Mouse (Mus musculus): ENCODE data around the gene Gzf1. TPM values are rescaled to one million over a fixed set of nuclear protein-coding genes. Genes with fewer than 3 reads are reported as not detected.

The Gzf1 gene
- polyA plus RNA-seq, 1 experiment from 2014 or later, result 14.9 TPM

DNA sequence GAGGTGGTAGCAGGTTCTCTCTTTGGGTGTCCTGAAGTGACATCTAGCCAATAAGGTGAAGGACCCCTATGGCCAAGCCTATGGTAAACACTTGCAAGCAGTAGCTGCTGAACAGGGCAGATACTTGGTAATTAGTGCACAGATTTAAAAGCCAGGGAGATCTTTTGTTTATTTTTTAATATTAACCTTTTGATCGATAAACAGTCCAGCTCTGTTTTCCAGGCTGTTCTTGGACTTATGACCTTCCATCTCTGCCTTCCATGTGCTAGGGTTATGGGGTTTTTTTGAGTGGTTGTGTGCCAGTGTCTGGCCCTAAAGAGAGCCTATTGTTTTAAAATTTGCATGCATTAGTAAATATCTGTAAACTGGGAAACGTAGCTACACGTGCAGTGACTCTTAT lies 9.5 kb downstream of the Gzf1 start:
- Histone ChIP-seq H3K4me1 (replicated peaks; ENCODE audit: control insufficient read depth, insufficient read depth, low read length) (no peaks in the 10 kb centered on the region), H3K27ac (ENCODE audit: low read depth, low read length) (no peak overlapping the region), H3K9me3 (ENCODE audit: control insufficient read depth) (no peaks in the 10 kb centered on the region), H3K4me2 (replicated peaks; ENCODE audit: low read depth) (no peak overlapping the region), H3K27me3 (replicated peaks; ENCODE audit: control insufficient read depth, insufficient read depth, low read length) (no peaks in the 10 kb centered on the region), H3K36me3 (ENCODE audit: control insufficient read depth, insufficient read depth) (peaks cover 39% of the 10 kb centered on the region), H3K9ac (ENCODE audit: low read depth, low read length) (no peak overlapping the region), H3K4me3 (ENCODE audit: low read depth, low read length) (no peak overlapping the region)
- no peak for ATAC-seq
- TF ChIP-seq CTCF (IDR thresholded peaks at IDR 0.05; ENCODE audit: low read depth), result no peak
- 88% methylated on average over 3 of the region's 3 CpGs for WGBS

GRCm38 (mm10) chr2:148690781-148691180 lies 10.0 kb downstream of the Gzf1 start:
- WGBS, result 95% methylated on average over 5 of the region's 5 CpGs
- TF ChIP-seq CTCF (IDR thresholded peaks at IDR 0.05; ENCODE audit: low read depth), result no peak
- ATAC-seq, result no peak
- Histone ChIP-seq H3K27me3 (replicated peaks; ENCODE audit: control insufficient read depth, insufficient read depth, low read length) (no peaks in the 10 kb centered on the region), H3K4me1 (replicated peaks; ENCODE audit: control insufficient read depth, insufficient read depth, low read length) (no peaks in the 10 kb centered on the region), H3K9ac (ENCODE audit: low read depth, low read length) (no peak overlapping the region), H3K27ac (ENCODE audit: low read depth, low read length) (no peak overlapping the region), H3K9me3 (ENCODE audit: control insufficient read depth) (no peaks in the 10 kb centered on the region), H3K4me3 (ENCODE audit: low read depth, low read length) (no peak overlapping the region), H3K36me3 (ENCODE audit: control insufficient read depth, insufficient read depth) (peaks cover 39% of the 10 kb centered on the region), H3K4me2 (replicated peaks; ENCODE audit: low read depth) (no peak overlapping the region)

- TF ChIP-seq CTCF (IDR thresholded peaks at IDR 0.05; ENCODE audit: low read depth), result no peak
- Histone ChIP-seq H3K4me1 (replicated peaks; ENCODE audit: control insufficient read depth, insufficient read depth, low read length) (no peaks in the 10 kb centered on the region), H3K4me3 (ENCODE audit: low read depth, low read length) (no peak overlapping the region), H3K9ac (ENCODE audit: low read depth, low read length) (no peak overlapping the region), H3K36me3 (ENCODE audit: control insufficient read depth, insufficient read depth) (peaks cover 7% of the 10 kb centered on the region; the same call in 1 of the 2 replicates), H3K27me3 (replicated peaks; ENCODE audit: control insufficient read depth, insufficient read depth, low read length) (no peaks in the 10 kb centered on the region), H3K4me2 (replicated peaks; ENCODE audit: low read depth) (no peak overlapping the region), H3K27ac (ENCODE audit: low read depth, low read length) (no peak overlapping the region), H3K9me3 (ENCODE audit: control insufficient read depth) (no peaks in the 10 kb centered on the region)
- ATAC-seq, result no peak
- 75% methylated on average over 5 of the region's 5 CpGs for WGBS
Observed at GRCm38 (mm10) chr2:148698571-148698970, 17.7 kb downstream of the Gzf1 start.

DNA sequence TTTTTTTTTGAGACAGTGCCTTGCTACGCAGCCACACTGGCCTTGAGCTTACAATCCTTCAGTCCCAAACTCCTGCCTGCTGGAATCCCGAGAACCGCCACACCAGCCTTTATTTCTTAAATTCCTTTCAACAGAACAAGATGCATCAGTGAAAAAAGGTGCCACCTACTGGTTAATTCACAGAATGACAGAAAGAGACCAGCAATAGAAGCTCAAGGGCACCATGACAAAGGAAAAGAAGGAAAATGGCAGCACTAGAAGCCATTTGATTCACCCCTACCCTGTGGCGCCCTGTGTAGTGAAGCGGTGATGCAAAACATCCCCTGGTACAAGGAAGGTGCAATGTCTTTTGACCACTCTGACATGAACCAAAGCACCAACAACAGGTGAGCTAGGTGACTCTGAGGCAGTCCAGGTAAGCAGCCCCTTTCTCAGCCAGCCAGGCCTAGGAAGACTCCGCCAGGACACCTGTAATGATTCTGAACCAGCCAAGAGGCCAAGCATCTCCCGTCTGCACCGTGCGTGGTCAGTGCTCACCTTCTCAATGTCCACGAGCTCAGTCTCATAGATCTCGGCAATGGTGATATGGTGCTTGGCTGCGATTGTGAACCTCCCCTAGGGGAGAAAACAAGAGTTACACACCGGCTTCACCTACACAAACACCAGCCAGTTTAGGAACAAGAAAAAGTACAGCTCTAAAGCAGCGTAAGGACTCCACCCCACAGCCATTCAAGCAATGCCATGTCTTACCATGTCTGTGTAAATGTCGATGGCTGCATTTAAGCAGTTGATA lies 25.8 kb downstream of the Gzf1 start:
- Histone ChIP-seq H3K9ac (ENCODE audit: low read depth, low read length) (no peak overlapping the region), H3K4me2 (replicated peaks; ENCODE audit: low read depth) (no peak overlapping the region), H3K4me1 (replicated peaks; ENCODE audit: control insufficient read depth, insufficient read depth, low read length) (no peaks in the 10 kb centered on the region), H3K27me3 (replicated peaks; ENCODE audit: control insufficient read depth, insufficient read depth, low read length) (no peaks in the 10 kb centered on the region), H3K9me3 (ENCODE audit: control insufficient read depth) (no peaks in the 10 kb centered on the region), H3K27ac (ENCODE audit: low read depth, low read length) (no peak overlapping the region), H3K36me3 (ENCODE audit: control insufficient read depth, insufficient read depth) (peaks cover 5% of the 10 kb centered on the region; the same call in 1 of the 2 replicates), H3K4me3 (ENCODE audit: low read depth, low read length) (no peak overlapping the region)
- no peak for ATAC-seq
- peak; percentile 68 for TF ChIP-seq CTCF (IDR thresholded peaks at IDR 0.05; ENCODE audit: low read depth)
- WGBS, result 81% methylated on average over 15 of the region's 15 CpGs

GRCm38 (mm10) chr2:148707202-148707530 lies 26.3 kb downstream of the Gzf1 start:
- H3K36me3 ChIP-seq (ENCODE audit: control insufficient read depth, insufficient read depth), result peaks cover 5% of the 10 kb centered on the region; the same call in 1 of the 2 replicates
- 91% methylated on average over 6 of the region's 6 CpGs for WGBS
- TF ChIP-seq CTCF (IDR thresholded peaks at IDR 0.05; ENCODE audit: low read depth), result no peak

GRCm38 (mm10) chr2:148712326-148712725 lies 31.5 kb downstream of the Gzf1 start:
- ATAC-seq, result no peak
- no peak overlapping the region for H3K4me3 ChIP-seq (ENCODE audit: low read depth, low read length)
- peaks cover 5% of the 10 kb centered on the region; the same call in 1 of the 2 replicates for H3K36me3 ChIP-seq (ENCODE audit: control insufficient read depth, insufficient read depth)
- H3K9me3 ChIP-seq (ENCODE audit: control insufficient read depth), result no peaks in the 10 kb centered on the region
- H3K4me2 ChIP-seq (replicated peaks; ENCODE audit: low read depth), result no peak overlapping the region
- 75% methylated on average over 3 of the region's 3 CpGs for WGBS
- no peak for TF ChIP-seq CTCF (IDR thresholded peaks at IDR 0.05; ENCODE audit: low read depth)
- H3K27me3 ChIP-seq (replicated peaks; ENCODE audit: control insufficient read depth, insufficient read depth, low read length), result no peaks in the 10 kb centered on the region
- H3K27ac ChIP-seq (ENCODE audit: low read depth, low read length), result no peak overlapping the region
- no peaks in the 10 kb centered on the region for H3K4me1 ChIP-seq (replicated peaks; ENCODE audit: control insufficient read depth, insufficient read depth, low read length)
- H3K9ac ChIP-seq (ENCODE audit: low read depth, low read length), result no peak overlapping the region

More at GRCm38 (mm10) chr2:148707202-148707530, 26.3 kb downstream of the Gzf1 start:
- ATAC-seq, result no peak
- H3K9ac ChIP-seq (ENCODE audit: low read depth, low read length), result no peak overlapping the region
- H3K27ac ChIP-seq (ENCODE audit: low read depth, low read length), result no peak overlapping the region
- H3K4me1 ChIP-seq (replicated peaks; ENCODE audit: control insufficient read depth, insufficient read depth, low read length), result no peaks in the 10 kb centered on the region
- no peak overlapping the region for H3K4me3 ChIP-seq (ENCODE audit: low read depth, low read length)
- H3K27me3 ChIP-seq (replicated peaks; ENCODE audit: control insufficient read depth, insufficient read depth, low read length), result no peaks in the 10 kb centered on the region
- no peaks in the 10 kb centered on the region for H3K9me3 ChIP-seq (ENCODE audit: control insufficient read depth)
- no peak overlapping the region for H3K4me2 ChIP-seq (replicated peaks; ENCODE audit: low read depth)
